Mouse (Mus musculus) kidney, postnatal 36 days (tissue): ENCODE results near the gene Lrrc51.
"Not testable (repeated sequence)": the region's sequence is repeated elsewhere in the genome, so short reads cannot be mapped to it uniquely, and the experiment has no call there.

Source experiments
- DNase-seq, 2 experiments: peaks; one replicate each; pipeline ENCODE4 v3.0.0; 2021 to 2022; ENCODE audit warnings: mixed read lengths in 2 of 2

Gene Lrrc51

GRCm38 (mm10) chr7:101937569-101937968 lies 3.9 kb upstream of the Lrrc51 start:
- peak in 1 of 2 experiments; percentile 19 for DNase-seq

GRCm38 (mm10) chr7:101936996-101937395 lies 3.3 kb upstream of the Lrrc51 start:
- DNase-seq = no peak

GRCm38 (mm10) chr7:101935957-101936356 lies 2.3 kb upstream of the Lrrc51 start:
- DNase-seq = no peak

GRCm38 (mm10) chr7:101933300-101933699 lies 395 bp downstream of the Lrrc51 start:
- peak in 1 of 2 experiments; percentile 45 for DNase-seq

GRCm38 (mm10) chr7:101932551-101932950 lies 1.1 kb downstream of the Lrrc51 start:
- no peak for DNase-seq

GRCm38 (mm10) chr7:101928093-101928492 lies 5.6 kb downstream of the Lrrc51 start:
- DNase-seq = no peak

- not testable (repeated sequence) for DNase-seq
These were observed 7.8 kb downstream of the Lrrc51 start for GRCm38 (mm10) chr7:101925892-101926291.

- peak; percentile 63 to 84 for DNase-seq
These were observed 15.6 kb downstream of the Lrrc51 start for GRCm38 (mm10) chr7:101918071-101918470.

GRCm38 (mm10) chr7:101911982-101912381 lies 21.7 kb downstream of the Lrrc51 start:
- no peak for DNase-seq

GRCm38 (mm10) chr7:101910138-101910537 lies 23.6 kb downstream of the Lrrc51 start:
- DNase-seq = peak; percentile 25 to 40

- peak; percentile 47 to 54 for DNase-seq
These were observed 25.3 kb downstream of the Lrrc51 start for GRCm38 (mm10) chr7:101908367-101908766.

- DNase-seq = no peak
These were observed 27.0 kb downstream of the Lrrc51 start for GRCm38 (mm10) chr7:101906696-101907095.

- no peak for DNase-seq
These were observed 27.4 kb downstream of the Lrrc51 start, which contains the start of gene Tomt for GRCm38 (mm10) chr7:101906287-101906681. Gene Tomt, minus strand, starts transcription at chr7:101906359.

GRCm38 (mm10) chr7:101905561-101906286 lies 28.0 kb downstream of the Lrrc51 start, which contains the start of gene Lamtor1:
Gene Lamtor1, plus strand, starts transcription at chr7:101905904.
- DNase-seq = peak; percentile 100

- no peak for DNase-seq
These were observed 30.8 kb downstream of the Lrrc51 start for GRCm38 (mm10) chr7:101902846-101903245.

GRCm38 (mm10) chr7:101901969-101902368 lies 31.7 kb downstream of the Lrrc51 start:
- DNase-seq = no peak

- peak in 1 of 2 experiments; percentile 18 for DNase-seq
These were observed 33.2 kb downstream of the Lrrc51 start for GRCm38 (mm10) chr7:101900331-101901097.

GRCm38 (mm10) chr7:101896104-101897066 lies 37.3 kb downstream of the Lrrc51 start:
- peak; percentile 97 to 99 for DNase-seq

GRCm38 (mm10) chr7:101895695-101896094 lies 38.0 kb downstream of the Lrrc51 start:
- DNase-seq = no peak

- no peak for DNase-seq
These were observed 45.2 kb downstream of the Lrrc51 start for GRCm38 (mm10) chr7:101888460-101888859.

- DNase-seq = no peak
These were observed 47.4 kb downstream of the Lrrc51 start for GRCm38 (mm10) chr7:101886274-101886673.

GRCm38 (mm10) chr7:101884160-101884559 lies 49.5 kb downstream of the Lrrc51 start:
- no peak for DNase-seq
